22 mouse cellular contexts compared by ENCODE assay signal in genomic region chr2:158601326-158601725, GRCm38 (mm10). TPM values are rescaled to one million over a fixed set of nuclear protein-coding genes. Genes with fewer than 3 reads are reported as not detected.
"Had no signal": no experiment of that assay in that cellular context is flagged by ENCODE, and none has a peak within 500 bp of the region (broad histone marks: within the 10 kb centered on the region; RNA-seq: fewer than 3 reads in every experiment).

No protein-coding gene starts in this region.

- H3K4me1 ChIP-seq: lung, embryonic 15.5 days had no signal

- H3K4me2 ChIP-seq: limb, embryonic 12.5 days; liver, embryonic 13.5 days; lung, embryonic 15.5 days; midbrain, embryonic 12.5 days; neural tube, embryonic 12.5 days had no signal

- H3K27ac ChIP-seq: kidney, postnatal 0 days; limb, embryonic 12.5 days; liver, embryonic 13.5 days; lung, embryonic 15.5 days; macrophage; neural tube, embryonic 12.5 days had no signal

- ATAC-seq: liver, postnatal 0 days had no signal

- H3K36me3 ChIP-seq: limb, embryonic 12.5 days; liver, embryonic 13.5 days; lung, embryonic 15.5 days; midbrain, embryonic 12.5 days; neural tube, embryonic 12.5 days had no signal

- H3K9me3 ChIP-seq: limb, embryonic 12.5 days; liver, embryonic 13.5 days; lung, embryonic 15.5 days; megakaryocyte, embryonic 14.5 days; midbrain, embryonic 12.5 days; neural tube, embryonic 12.5 days had no signal

- H3K9ac ChIP-seq: limb, embryonic 12.5 days; liver, embryonic 13.5 days; liver, postnatal 0 days; lung, embryonic 15.5 days; midbrain, embryonic 12.5 days; neural tube, embryonic 12.5 days had no signal

- H3K4me3 ChIP-seq: limb, embryonic 12.5 days; liver, embryonic 13.5 days; lung, embryonic 15.5 days; megakaryocyte, embryonic 14.5 days; midbrain, embryonic 12.5 days; neural tube, embryonic 12.5 days had no signal

- DNase-seq: kidney, adult 9 months; kidney, postnatal 36 days; layer of hippocampus, adult 9-11 months; layer of hippocampus, postnatal 36 days; liver; liver, embryonic 13.5 days; liver, postnatal 0 days; lung, postnatal 14 days; right cerebral cortex, postnatal 4 days; spleen, adult 18-20 months; thymus, adult 18-20 months; thymus, postnatal 14 days had no signal

RNA-seq across cellular contexts. Expression of gene Slc32a1, which starts 9.2 kb away (rescaled TPM):
- total RNA-seq: monocyte, adult 5-6 weeks; neutrophil, adult 5-6 weeks had no signal
- polyA plus RNA-seq: kidney, postnatal 0 days; limb, embryonic 12.5 days; liver, embryonic 13.5 days; liver, postnatal 0 days; lung, embryonic 15.5 days; stomach, embryonic 14.5 days had no signal
